Comparison of ENCODE assay signal across 8 mouse cellular contexts in genomic region chr4:98622996-98623673, GRCm38 (mm10).
DNase-seq lines count a peak whose midpoint lies in the region; ATAC-seq and TF ChIP-seq lines count a peak whose summit lies in the region.

No protein-coding gene starts in this region.

- DNase-seq in heart, adult 2 months, result no peak
- DNase-seq in brain, embryonic 14.5 days (ENCODE audit: low read depth), result peak; percentile 78
- DNase-seq in hindbrain, embryonic 11.5 days (ENCODE audit: low spot score), result peak; percentile 37
- peak; percentile 32 for DNase-seq in neural tube, embryonic 10.5 days (ENCODE audit: extremely low spot score, low spot score)
- DNase-seq in thymus, postnatal 4 days, result no peak
- no peak for DNase-seq in liver, embryonic 11.5 days (ENCODE audit: low spot score)
- no peak for DNase-seq in layer of hippocampus, postnatal 10 days (ENCODE audit: low spot score in 2 of 2)

- no peak for TF ChIP-seq EP300 in heart, adult 2 months (IDR thresholded peaks at IDR 0.05; ENCODE audit: insufficient read depth, low read depth, low read length)

- no peaks in the 10 kb centered on the region for H3K9me3 ChIP-seq in heart, embryonic 15.5 days (replicated peaks)
- H3K9me3 ChIP-seq in hindbrain, embryonic 11.5 days (ENCODE audit: control insufficient read depth, low read length), result no peaks in the 10 kb centered on the region
- no peaks in the 10 kb centered on the region for H3K9me3 ChIP-seq in liver, embryonic 11.5 days (ENCODE audit: control insufficient read depth, low read length)

- intact Hi-C loops in heart, adult 2 months (cut with DNase I), result no loop called here

- no peaks in the 10 kb centered on the region for H3K27me3 ChIP-seq in heart, embryonic 15.5 days
- no peaks in the 10 kb centered on the region for H3K27me3 ChIP-seq in heart, adult 2 months (ENCODE audit: control insufficient read depth, insufficient read depth, low read length)
- no peaks in the 10 kb centered on the region for H3K27me3 ChIP-seq in hindbrain, embryonic 11.5 days (ENCODE audit: control insufficient read depth, insufficient read depth, low read length)
- no peaks in the 10 kb centered on the region for H3K27me3 ChIP-seq in liver, embryonic 11.5 days (replicated peaks; ENCODE audit: control insufficient read depth, insufficient read depth, low read length)

- no peak overlapping the region for H3K4me2 ChIP-seq in heart, embryonic 15.5 days
- H3K4me2 ChIP-seq in hindbrain, embryonic 11.5 days (replicated peaks; ENCODE audit: low read depth, low read length), result no peak overlapping the region
- H3K4me2 ChIP-seq in liver, embryonic 11.5 days, result no peak overlapping the region

- H3K4me1 ChIP-seq in heart, embryonic 15.5 days (replicated peaks), result peaks cover 8% of the 10 kb centered on the region
- no peaks in the 10 kb centered on the region; the same call in 1 of the 2 replicates for H3K4me1 ChIP-seq in heart, adult 2 months (ENCODE audit: control insufficient read depth, insufficient read depth, low read length)
- no peaks in the 10 kb centered on the region; the same call in 1 of the 2 replicates for H3K4me1 ChIP-seq in hindbrain, embryonic 11.5 days (replicated peaks; ENCODE audit: control insufficient read depth, insufficient read depth, low read length)
- no peaks in the 10 kb centered on the region for H3K4me1 ChIP-seq in liver, embryonic 11.5 days (replicated peaks; ENCODE audit: control insufficient read depth, insufficient read depth, low read length)

- no peak overlapping the region for H3K9ac ChIP-seq in heart, embryonic 15.5 days
- H3K9ac ChIP-seq in heart, adult 2 months (ENCODE audit: low read depth, low read length), result no peak overlapping the region
- no peak overlapping the region for H3K9ac ChIP-seq in hindbrain, embryonic 11.5 days (ENCODE audit: low read depth, low read length)
- no peak overlapping the region for H3K9ac ChIP-seq in liver, embryonic 11.5 days (ENCODE audit: low read depth, low read length)

- no peaks in the 10 kb centered on the region for H3K79me2 ChIP-seq in heart, adult 2 months (replicated peaks; ENCODE audit: control insufficient read depth, insufficient read depth, low read length)

- TF ChIP-seq CTCF in heart, adult 2 months (IDR thresholded peaks at IDR 0.05), result no peak
- 0 out of 2 replicates have a peak, but pooled peaks have one; percentile 1 for TF ChIP-seq CTCF in brain, embryonic 14.5 days (IDR thresholded peaks at IDR 0.05; ENCODE audit: borderline replicate concordance, extremely low read depth, insufficient read depth, insufficient read length)

- peak overlapping the region; percentile 37 for H3K27ac ChIP-seq in heart, embryonic 15.5 days
- H3K27ac ChIP-seq in heart, adult 2 months, result no peak overlapping the region
- H3K27ac ChIP-seq in hindbrain, embryonic 11.5 days (ENCODE audit: low read depth, low read length), result no peak overlapping the region
- no peak overlapping the region for H3K27ac ChIP-seq in liver, embryonic 11.5 days (ENCODE audit: low read depth, low read length)

- no peak overlapping the region for H3K4me3 ChIP-seq in heart, embryonic 15.5 days
- no peak overlapping the region for H3K4me3 ChIP-seq in heart, adult 2 months
- H3K4me3 ChIP-seq in hindbrain, embryonic 11.5 days (ENCODE audit: low read depth, low read length), result no peak overlapping the region
- no peak overlapping the region for H3K4me3 ChIP-seq in liver, embryonic 11.5 days (ENCODE audit: low read depth, low read length)

- ATAC-seq in heart, embryonic 15.5 days (replicated peaks; ENCODE audit: insufficient number of reproducible peaks, insufficient read depth, low FRiP score, low read depth), result no peak
- peak; percentile 81 for ATAC-seq in hindbrain, embryonic 11.5 days (ENCODE audit: low FRiP score)
- no peak for ATAC-seq in liver, embryonic 11.5 days (replicated peaks; ENCODE audit: low FRiP score)

- no peaks in the 10 kb centered on the region for H3K36me3 ChIP-seq in heart, embryonic 15.5 days
- H3K36me3 ChIP-seq in heart, adult 2 months (ENCODE audit: control insufficient read depth, insufficient read depth, low read length), result no peaks in the 10 kb centered on the region
- no peaks in the 10 kb centered on the region for H3K36me3 ChIP-seq in hindbrain, embryonic 11.5 days (ENCODE audit: control insufficient read depth, insufficient read depth, low read length)
- H3K36me3 ChIP-seq in liver, embryonic 11.5 days (ENCODE audit: control insufficient read depth, insufficient read depth, low read length), result no peaks in the 10 kb centered on the region

- TF ChIP-seq POLR2A in heart, adult 2 months (IDR thresholded peaks at IDR 0.05; ENCODE audit: insufficient read depth, low read depth, low read length), result no peak
- TF ChIP-seq POLR2A in brain, embryonic 14.5 days (IDR thresholded peaks at IDR 0.05; ENCODE audit: borderline replicate concordance, extremely low read depth, insufficient read depth, insufficient read length, poor library complexity, severe bottlenecking), result no peak

- 34% methylated on average over 3 of the region's 3 CpGs for WGBS in heart, embryonic 15.5 days
- WGBS in heart, adult 2 months, result 48% methylated on average over 3 of the region's 3 CpGs
- WGBS in hindbrain, embryonic 11.5 days, result 35% methylated on average over 3 of the region's 3 CpGs
- WGBS in liver, embryonic 11.5 days, result 52% methylated on average over 3 of the region's 3 CpGs

Comparison
In these comparisons a context has a peak if more than half of its experiments do, and no peak if none do; other contexts are left out.
1. DNase-seq: peak in brain, embryonic 14.5 days (single experiment), hindbrain, embryonic 11.5 days (single experiment) and neural tube, embryonic 10.5 days (single experiment); none in heart, adult 2 months (0 of 2), thymus, postnatal 4 days (single experiment), liver, embryonic 11.5 days (single experiment) and layer of hippocampus, postnatal 10 days (0 of 2).